Mouse (Mus musculus) testis, adult 2 months (tissue): ENCODE measurements around the gene Ace3. TPM values are rescaled to one million over a fixed set of nuclear protein-coding genes. Genes with fewer than 3 reads are reported as not detected.

Source experiments
- H3K27ac ChIP-seq: fragments of 200-500 bp; 2 replicates; pipeline ENCODE4 v1.5.1; 2012; ENCODE audit warnings: low read depth, low read length; ENCODE audit not compliant: control insufficient read depth, insufficient read depth
- H3K27me3 ChIP-seq: fragments of 200-500 bp; 2 replicates; pipeline ENCODE4 v1.6.1; 2012; ENCODE audit warnings: mild to moderate bottlenecking, low read length, moderate library complexity; ENCODE audit not compliant: control insufficient read depth, insufficient read depth
- H3K36me3 ChIP-seq: fragments of 200-500 bp; 2 replicates; pipeline ENCODE4 v1.6.1; 2012; ENCODE audit warnings: mild to moderate bottlenecking, low read length; ENCODE audit not compliant: control insufficient read depth, insufficient read depth
- H3K4me1 ChIP-seq: fragments of 200-500 bp; 2 replicates; pipeline ENCODE4 v1.6.1; 2012; ENCODE audit warnings: low read length; ENCODE audit not compliant: control insufficient read depth, insufficient read depth
- H3K4me3 ChIP-seq: fragments of 200-500 bp; 2 replicates; pipeline ENCODE4 v1.5.1; 2012; ENCODE audit warnings: low read depth, mild to moderate bottlenecking, low read length, moderate library complexity, mixed read lengths; ENCODE audit not compliant: control insufficient read depth
- CTCF ChIP-seq: fragments of 200-500 bp; IDR thresholded peaks from 2 replicates; pipeline ENCODE4 v1.5.1; 2012; ENCODE audit warnings: low read depth, mild to moderate bottlenecking, inconsistent platforms, low read length, moderate library complexity; ENCODE audit not compliant: control insufficient read depth, insufficient read depth, insufficient replicate concordance
- POLR2A ChIP-seq: fragments of 200-500 bp; IDR thresholded peaks from 2 replicates; pipeline ENCODE4 v1.6.1; 2012; ENCODE audit warnings: low read depth, mild to moderate bottlenecking, inconsistent platforms, low read length, moderate library complexity; ENCODE audit not compliant: control insufficient read depth
- polyA plus RNA-seq: library from polyadenylated mRNA; depleted of rRNA; stranded (reverse); fragments of >200 nt; gene quantifications from 2 replicates; pipeline ENCODE4 v1.2.3, GENCODE M21; 2012

Gene Ace3
- polyA plus RNA-seq, 1 experiment: 82.6 TPM

DNA sequence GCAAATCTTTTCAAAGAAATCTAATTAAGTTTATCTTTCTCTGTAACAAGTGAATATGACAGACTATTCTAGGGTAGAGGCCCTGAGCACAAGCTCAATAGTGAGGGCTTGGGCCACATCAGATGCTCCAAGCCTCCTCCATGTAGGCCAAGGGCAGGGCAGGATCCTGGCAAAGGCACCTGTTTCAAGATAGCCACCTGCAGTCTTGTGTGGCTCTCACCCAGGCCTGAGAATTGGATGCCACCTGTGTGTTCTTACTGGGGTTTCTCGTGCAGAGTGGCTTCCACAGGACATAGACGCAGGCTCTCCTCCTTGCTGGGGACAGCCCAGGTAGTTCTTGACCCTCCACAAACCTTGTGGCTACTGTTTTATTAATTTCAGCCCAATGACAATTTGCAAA lies 16.2 kb upstream of the Ace3 start:
- Histone ChIP-seq H3K4me3 (no peak overlapping the region; the same call in 1 of the 2 replicates), H3K27ac (no peak overlapping the region), H3K36me3 (no peaks in the 10 kb centered on the region), H3K27me3 (no peaks in the 10 kb centered on the region), H3K4me1 (no peaks in the 10 kb centered on the region)
- no peak for TF ChIP-seq POLR2A
- no peak for TF ChIP-seq CTCF

DNA sequence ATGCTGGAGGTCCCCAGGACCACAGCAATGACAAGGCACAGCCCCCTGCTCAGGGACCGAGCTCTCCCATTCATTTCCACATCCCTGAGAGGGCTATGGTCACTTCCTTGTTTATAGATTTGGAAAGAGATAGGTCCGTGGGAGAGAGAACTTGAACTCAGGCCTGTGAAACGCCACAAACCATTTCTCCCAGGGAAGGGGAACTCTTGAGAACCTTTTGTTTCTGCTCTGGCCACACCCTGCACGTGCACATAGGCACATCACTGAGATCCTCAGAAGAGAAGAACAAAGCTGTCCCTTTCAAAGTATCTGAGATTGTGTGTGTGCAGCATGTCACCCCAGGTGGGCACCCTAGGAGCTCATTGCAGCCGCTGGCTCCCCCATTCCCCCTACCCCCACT lies 15.8 kb upstream of the Ace3 start:
- H3K4me1 ChIP-seq: no peaks in the 10 kb centered on the region
- TF ChIP-seq POLR2A (no peak), CTCF (no peak)
- H3K27ac ChIP-seq: no peak overlapping the region
- H3K4me3 ChIP-seq: no peak overlapping the region
- no peaks in the 10 kb centered on the region for H3K36me3 ChIP-seq
- no peaks in the 10 kb centered on the region for H3K27me3 ChIP-seq

DNA sequence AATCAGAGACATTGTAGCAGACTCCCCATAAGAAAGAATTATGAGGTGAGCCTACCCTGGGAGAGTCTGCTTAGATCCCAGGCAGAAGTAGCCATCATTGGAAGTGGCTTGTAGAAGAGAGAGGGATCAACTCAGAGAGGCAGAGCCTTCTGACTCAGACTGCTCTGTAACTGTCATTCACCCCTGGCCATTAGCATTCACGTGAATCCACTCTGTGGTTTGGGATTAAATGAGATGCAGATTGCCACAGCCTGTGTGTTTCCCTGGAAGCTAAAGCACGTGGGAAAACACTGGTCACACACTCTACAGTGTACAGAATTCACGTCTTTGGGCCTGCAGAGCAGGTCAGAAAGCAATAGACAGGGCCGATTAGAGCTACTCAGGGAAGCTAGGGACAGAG lies 10.0 kb upstream of the Ace3 start:
- no peaks in the 10 kb centered on the region for H3K27me3 ChIP-seq
- no peaks in the 10 kb centered on the region for H3K36me3 ChIP-seq
- H3K4me1 ChIP-seq: peaks cover 10% of the 10 kb centered on the region
- TF ChIP-seq POLR2A: no peak
- TF ChIP-seq CTCF: no peak
- no peak overlapping the region for H3K27ac ChIP-seq
- H3K4me3 ChIP-seq: peak overlapping the region; percentile 67

GRCm38 (mm10) chr11:105987446-105987845 lies 7.0 kb upstream of the Ace3 start:
- H3K27ac ChIP-seq: no peak overlapping the region
- no peak for TF ChIP-seq POLR2A
- no peak for TF ChIP-seq CTCF
- H3K36me3 ChIP-seq: no peaks in the 10 kb centered on the region
- H3K4me3 ChIP-seq: peak overlapping the region; percentile 67
- H3K27me3 ChIP-seq: no peaks in the 10 kb centered on the region
- H3K4me1 ChIP-seq: peaks cover 16% of the 10 kb centered on the region

DNA sequence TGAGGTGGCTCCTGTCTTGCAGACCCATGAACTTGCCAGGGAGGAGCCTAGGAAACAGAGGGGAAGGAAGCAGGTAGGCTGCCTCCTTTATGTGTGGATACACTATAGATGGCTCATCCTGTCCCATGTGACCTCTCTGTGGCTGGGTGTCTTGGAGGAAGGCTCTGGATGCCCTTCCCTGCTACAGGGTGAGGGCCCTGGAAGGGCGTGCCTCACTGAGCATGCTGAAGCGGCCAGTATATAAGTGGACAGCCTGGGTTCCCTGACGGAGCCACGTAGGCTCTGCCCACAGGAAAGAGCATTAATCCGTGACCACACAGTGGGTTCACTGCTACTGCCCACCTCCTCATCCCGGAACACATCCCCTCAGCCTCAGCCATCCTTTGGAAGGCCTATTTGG lies 5.0 kb upstream of the Ace3 start:
- Histone ChIP-seq H3K4me1 (peaks cover 16% of the 10 kb centered on the region), H3K4me3 (peak overlapping the region; percentile 2), H3K36me3 (no peaks in the 10 kb centered on the region), H3K27me3 (no peaks in the 10 kb centered on the region), H3K27ac (no peak overlapping the region)
- TF ChIP-seq POLR2A (no peak), CTCF (no peak)

DNA sequence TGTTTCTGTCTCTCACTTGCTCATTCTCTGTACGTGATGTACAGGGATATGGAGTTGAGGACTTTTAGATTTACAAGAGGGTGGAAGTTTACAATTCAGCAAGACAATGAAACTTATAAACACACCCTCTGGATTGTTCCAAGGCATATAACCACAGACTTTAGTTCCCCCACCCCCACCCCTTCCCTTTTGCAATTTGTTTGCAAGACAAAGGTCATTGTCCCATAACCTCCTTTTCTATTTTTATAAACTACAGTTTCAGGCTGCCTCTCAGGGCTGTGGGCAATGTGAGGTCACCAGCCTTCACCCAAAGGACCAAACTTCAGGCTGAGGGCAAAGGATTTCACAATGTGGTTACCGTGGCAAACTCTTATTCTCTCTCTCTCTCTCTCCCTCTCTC lies 4.2 kb upstream of the Ace3 start:
- no peak overlapping the region for H3K27ac ChIP-seq
- H3K27me3 ChIP-seq: no peaks in the 10 kb centered on the region
- H3K36me3 ChIP-seq: no peaks in the 10 kb centered on the region
- H3K4me3 ChIP-seq: no peak overlapping the region
- peaks cover 16% of the 10 kb centered on the region for H3K4me1 ChIP-seq
- TF ChIP-seq POLR2A (no peak), CTCF (no peak)

- no peaks in the 10 kb centered on the region for H3K36me3 ChIP-seq
- no peak overlapping the region for H3K4me3 ChIP-seq
- no peak overlapping the region for H3K27ac ChIP-seq
- TF ChIP-seq POLR2A: no peak
- no peak for TF ChIP-seq CTCF
- H3K27me3 ChIP-seq: no peaks in the 10 kb centered on the region
- H3K4me1 ChIP-seq: no peaks in the 10 kb centered on the region
Measured at GRCm38 (mm10) chr11:106000062-106000461, 5.6 kb downstream of the Ace3 start.

- TF ChIP-seq CTCF: no peak
- no peak for TF ChIP-seq POLR2A
- Histone ChIP-seq H3K27me3 (no peaks in the 10 kb centered on the region), H3K27ac (no peak overlapping the region), H3K4me3 (no peak overlapping the region), H3K4me1 (no peaks in the 10 kb centered on the region), H3K36me3 (no peaks in the 10 kb centered on the region)
Measured at GRCm38 (mm10) chr11:106001718-106002117, 7.2 kb downstream of the Ace3 start.
